Mouse (Mus musculus) ES-E14 (cell line): ENCODE data around the gene Bpgm. TPM values are rescaled to one million over a fixed set of nuclear protein-coding genes. Genes with fewer than 3 reads are reported as not detected.

Experiments used
- DNase-seq: peaks from one replicate; pipeline ENCODE4 v3.0.0-alpha.2; 2013; ENCODE audit warnings: low read depth, low spot score
- H3K27ac ChIP-seq: 2 replicates; pipeline ENCODE4 v1.5.1; 2012; ENCODE audit warnings: low read depth, mild to moderate bottlenecking, low read length, moderate library complexity, mixed read lengths; ENCODE audit not compliant: poor library complexity, insufficient read depth, severe bottlenecking
- H3K36me3 ChIP-seq: 2 replicates; pipeline ENCODE4 v1.6.1; 2012; ENCODE audit warnings: mild to moderate bottlenecking, low read length, moderate library complexity, mixed read lengths; ENCODE audit not compliant: control insufficient read depth, poor library complexity, insufficient read depth, severe bottlenecking
- H3K4me1 ChIP-seq, 2 experiments: fragments of 150-350 bp in 1 of 2; sonication (generic) in 1 of 2; 2 replicates each; pipeline ENCODE4 v1.6.1; 2012; ENCODE audit warnings: low read length in 2 of 2, mild to moderate bottlenecking in 1 of 2, mixed read lengths in 1 of 2; ENCODE audit not compliant: control insufficient read depth in 2 of 2, insufficient read depth in 2 of 2, poor library complexity in 1 of 2
- H3K4me3 ChIP-seq, 2 experiments: fragments of 150-350 bp in 1 of 2; sonication (generic) in 1 of 2; 2 replicates each; pipeline ENCODE4 v1.5.1; 2012; ENCODE audit warnings: low read length in 2 of 2, low read depth in 1 of 2, mild to moderate bottlenecking in 1 of 2, mixed read lengths in 1 of 2; ENCODE audit not compliant: insufficient read depth in 1 of 2, poor library complexity in 1 of 2, severe bottlenecking in 1 of 2
- H3K9ac ChIP-seq: 2 replicates; pipeline ENCODE4 v1.6.1; 2012; ENCODE audit warnings: low read depth, mild to moderate bottlenecking, low read length, mixed read lengths; ENCODE audit not compliant: poor library complexity, insufficient read depth, severe bottlenecking
- H3K9me3 ChIP-seq: fragments of 150-350 bp; sonication (generic); 2 replicates; pipeline ENCODE4 v1.6.1; 2012; ENCODE audit warnings: low read depth, mild to moderate bottlenecking, low read length; ENCODE audit not compliant: control insufficient read depth, insufficient read depth
- CHD2 ChIP-seq: IDR thresholded peaks from 2 replicates; pipeline ENCODE4 v1.6.1; 2014; ENCODE audit warnings: mild to moderate bottlenecking, low read depth, low read length, inconsistent platforms
- HCFC1 ChIP-seq: IDR thresholded peaks from 2 replicates; pipeline ENCODE4 v1.6.1; 2012; ENCODE audit warnings: low read length, inconsistent platforms, borderline replicate concordance; ENCODE audit not compliant: insufficient read depth
- MAFK ChIP-seq: IDR thresholded peaks from 2 replicates; pipeline ENCODE4 v1.6.1; 2014; ENCODE audit warnings: mild to moderate bottlenecking, low read depth, low read length, inconsistent platforms; ENCODE audit not compliant: insufficient read depth
- ZC3H11A ChIP-seq: IDR thresholded peaks from 2 replicates; pipeline ENCODE4 v1.6.1; 2012; ENCODE audit warnings: low read depth, mild to moderate bottlenecking, inconsistent platforms, low read length, borderline replicate concordance
- ZNF384 ChIP-seq: IDR thresholded peaks from 2 replicates; pipeline ENCODE4 v1.6.1; 2012; ENCODE audit warnings: low read depth, low read length, inconsistent platforms
- in situ Hi-C, 2 experiments: fragments of 600-800 bp; cut with MboI; formaldehyde crosslinking; loops; one replicate each; pipeline ENCODE4 v1.15.1; 2025; ENCODE audit warnings: low sequenced_read_pairs in 2 of 2, inconsistent platforms in 1 of 2; ENCODE audit not compliant: unreplicated experiment in 2 of 2
- total RNA-seq: library from RNA; depleted of rRNA; stranded (reverse); fragments of 300-350 nt; gene quantifications from 2 replicates; pipeline ENCODE4 v1.2.3, GENCODE M21; 2012

Gene Bpgm
- total RNA-seq, 1 experiment = 17.6 TPM

GRCm38 (mm10) chr6:34525499-34525924 lies 49.5 kb downstream of the Bpgm start:
- no peak overlapping the region for H3K9ac ChIP-seq

GRCm38 (mm10) chr6:34525927-34526326 lies 49.9 kb downstream of the Bpgm start:
- no peak for DNase-seq
- Histone ChIP-seq H3K4me1 (no peaks in the 10 kb centered on the region), H3K27ac (no peak overlapping the region), H3K9ac (no peak overlapping the region), H3K9me3 (no peaks in the 10 kb centered on the region), H3K4me3 (no peak overlapping the region), H3K36me3 (no peaks in the 10 kb centered on the region)
- TF ChIP-seq HCFC1 (no peak), CHD2 (no peak), MAFK (no peak), ZNF384 (no peak), ZC3H11A (no peak)
- in situ Hi-C loops = no loop called here

More at GRCm38 (mm10) chr6:34525499-34525924, 49.5 kb downstream of the Bpgm start:
- DNase-seq = no peak
- no peak overlapping the region for H3K4me3 ChIP-seq
- no peaks in the 10 kb centered on the region for H3K4me1 ChIP-seq
- no peak for TF ChIP-seq ZC3H11A
- TF ChIP-seq MAFK = no peak
- TF ChIP-seq ZNF384 = no peak
- no peak for TF ChIP-seq HCFC1
- no peak for TF ChIP-seq CHD2
- H3K27ac ChIP-seq = no peak overlapping the region
- no peaks in the 10 kb centered on the region for H3K9me3 ChIP-seq
- no peaks in the 10 kb centered on the region for H3K36me3 ChIP-seq
- in situ Hi-C loops = no loop called here

- Histone ChIP-seq H3K9me3 (no peaks in the 10 kb centered on the region), H3K4me1 (no peaks in the 10 kb centered on the region), H3K4me3 (no peak overlapping the region), H3K27ac (no peak overlapping the region), H3K36me3 (no peaks in the 10 kb centered on the region), H3K9ac (no peak overlapping the region)
- TF ChIP-seq ZNF384 = no peak
- no peak for TF ChIP-seq ZC3H11A
- TF ChIP-seq MAFK = no peak
- no peak for TF ChIP-seq CHD2
- no peak for TF ChIP-seq HCFC1
- no peak for DNase-seq
- in situ Hi-C loops = no loop called here
Observed at GRCm38 (mm10) chr6:34526389-34526788, 50.4 kb downstream of the Bpgm start.

GRCm38 (mm10) chr6:34528131-34528530 lies 52.1 kb downstream of the Bpgm start:
- Histone ChIP-seq H3K4me1 (no peaks in the 10 kb centered on the region), H3K9ac (no peak overlapping the region; the same call in 1 of the 2 replicates), H3K27ac (no peak overlapping the region), H3K9me3 (no peaks in the 10 kb centered on the region), H3K4me3 (no peak overlapping the region), H3K36me3 (no peaks in the 10 kb centered on the region)
- DNase-seq = no peak
- in situ Hi-C loops = no loop called here
- TF ChIP-seq ZNF384 (no peak), HCFC1 (no peak), CHD2 (no peak)

- TF ChIP-seq MAFK (no peak), ZNF384 (no peak), CHD2 (no peak), HCFC1 (no peak), ZC3H11A (no peak)
Observed at GRCm38 (mm10) chr6:34529992-34530391, 54.0 kb downstream of the Bpgm start.

More at GRCm38 (mm10) chr6:34529992-34530391, 54.0 kb downstream of the Bpgm start:
- no peaks in the 10 kb centered on the region for H3K36me3 ChIP-seq
- in situ Hi-C loops = no loop called here
- no peak overlapping the region for H3K27ac ChIP-seq
- H3K4me3 ChIP-seq = no peak overlapping the region
- no peak overlapping the region for H3K9ac ChIP-seq
- no peaks in the 10 kb centered on the region for H3K9me3 ChIP-seq
- DNase-seq = no peak
- no peaks in the 10 kb centered on the region for H3K4me1 ChIP-seq
